Mouse (Mus musculus) heart, adult 10 weeks (tissue): ENCODE data around the gene Coq5. TPM values are rescaled to one million over a fixed set of nuclear protein-coding genes. Genes with fewer than 3 reads are reported as not detected.

Experiments used
- polyA plus RNA-seq: library from polyadenylated mRNA; stranded (reverse); fragments of 350-450 nt; fragmentation: Illumina TruSeq; extraction: RNeasy Lipid Tissue Mini Kit (QIAGEN cat#74804); gene quantifications from one replicate; pipeline ENCODE4 v1.2.3, GENCODE M21; 2014; ENCODE audit warnings: low read depth, low replicate concordance

Gene Coq5
- polyA plus RNA-seq, result 119 TPM

GRCm38 (mm10) chr5:115279226-115280049 is at the start of gene Coq5:
Gene Coq5, plus strand, starts transcription at chr5:115279666.

GRCm38 (mm10) chr5:115235786-115236263 is 43.6 kb upstream of the Coq5 start, which contains the start of gene Pop5:
Gene Pop5, plus strand, starts transcription at chr5:115235836.

DNA sequence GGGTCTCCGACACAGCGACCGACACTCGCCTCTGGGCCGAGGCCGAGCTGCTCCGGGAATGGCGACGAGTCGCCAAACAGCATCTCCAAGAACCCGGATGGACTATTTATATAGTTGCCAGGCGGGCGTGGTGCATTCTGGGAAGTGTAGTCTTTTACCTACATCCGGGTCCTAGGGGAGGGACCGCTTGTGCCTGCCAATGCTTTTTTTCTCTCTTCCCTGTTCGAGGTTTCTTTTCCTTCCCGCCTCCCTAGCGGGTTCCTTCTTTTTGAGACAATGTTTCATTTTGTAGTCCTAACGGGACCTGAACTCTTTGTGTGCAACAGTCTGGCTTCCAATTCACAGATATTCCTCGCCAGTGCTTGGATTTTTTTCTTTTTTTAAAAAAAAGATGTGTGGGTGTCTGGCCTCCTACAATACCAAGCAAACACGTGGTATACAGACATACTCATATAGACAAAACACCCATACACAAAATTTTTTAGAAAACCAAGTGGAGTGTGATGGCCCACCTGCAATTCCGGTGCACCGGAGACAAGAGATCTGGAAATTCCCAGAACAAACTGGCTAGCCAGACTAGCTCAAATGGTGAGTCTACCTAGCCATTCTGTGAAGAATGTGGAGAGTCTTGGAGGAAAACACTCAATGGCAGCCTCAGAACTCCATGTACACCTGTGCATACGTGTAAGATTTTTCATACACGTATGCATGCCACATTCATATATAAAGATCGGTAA is 6.5 kb upstream of the Coq5 start, which contains the start of gene Rnf10:
Gene Rnf10, minus strand, starts transcription at position 87 of the 737 bp plus-strand sequence.

GRCm38 (mm10) chr5:115300792-115301614 is 21.5 kb downstream of the Coq5 start, which contains the start of gene Dynll1:
Gene Dynll1, minus strand, starts transcription at chr5:115300999.

GRCm38 (mm10) chr5:115326875-115327609 is 47.6 kb downstream of the Coq5 start, which contains the start of gene Srsf9:
Gene Srsf9, plus strand, starts transcription at chr5:115327177.

GRCm38 (mm10) chr5:115340577-115341313 is 61.3 kb downstream of the Coq5 start, which contains the start of the genes Gatc and Triap1:
Gene Gatc, minus strand, starts transcription at chr5:115341178.
Gene Triap1, plus strand, starts transcription at chr5:115341225.

Other genes with a start within 250 kb of the Coq5 start
- gene Gm10401, start 181.4 kb upstream of the Coq5 start, polyA plus RNA-seq, result not detected
- 243 TPM for gene Acads, start 160.3 kb upstream of the Coq5 start, polyA plus RNA-seq
- gene Unc119b, start 144.7 kb upstream of the Coq5 start, polyA plus RNA-seq, result 18.8 TPM
- gene Mlec, start 121.5 kb upstream of the Coq5 start, polyA plus RNA-seq, result 59.9 TPM
- gene Cabp1, start 85.3 kb upstream of the Coq5 start, polyA plus RNA-seq, result 11.9 TPM
- 57.9 TPM for gene Pop5, start 43.8 kb upstream of the Coq5 start, polyA plus RNA-seq
- gene Rnf10, start 6.8 kb upstream of the Coq5 start, polyA plus RNA-seq, result 267 TPM
- 76.2 TPM for gene Dynll1, start 21.3 kb downstream of the Coq5 start, polyA plus RNA-seq
- gene Srsf9, start 47.5 kb downstream of the Coq5 start, polyA plus RNA-seq, result 20.9 TPM
- gene Gatc, start 61.5 kb downstream of the Coq5 start, polyA plus RNA-seq, result 27.9 TPM
- gene Triap1, start 61.6 kb downstream of the Coq5 start, polyA plus RNA-seq, result 33.4 TPM
- gene Cox6a1, start 69.3 kb downstream of the Coq5 start, polyA plus RNA-seq, result 301 TPM
- gene Msi1, start 149.9 kb downstream of the Coq5 start, polyA plus RNA-seq, result 0.39 TPM
- gene Pla2g1b, start 186.6 kb downstream of the Coq5 start, polyA plus RNA-seq, result not detected
- 27.2 TPM for gene Sirt4, start 205.1 kb downstream of the Coq5 start, polyA plus RNA-seq
- gene Pxn, start 227.0 kb downstream of the Coq5 start, polyA plus RNA-seq, result 39.8 TPM